Mouse (Mus musculus) erythroblast, adult 5-6 weeks (primary cell): Measurements from ENCODE around the gene Sgsm3. TPM values are rescaled to one million over a fixed set of nuclear protein-coding genes. Genes with fewer than 3 reads are reported as not detected.
A peak's percentile ranks its signal among the peaks of the same experiment; 100 is the strongest.
"Not testable (repeated sequence)": the region's sequence is repeated elsewhere in the genome, so short reads cannot be mapped to it uniquely, and the experiment has no call there.

Experiments
- ATAC-seq: replicated peaks from 2 replicates; pipeline ENCODE4 v1.8.0; 2016; ENCODE audit warnings: moderate number of reproducible peaks, mild to moderate bottlenecking, moderate TSS enrichment, inconsistent platforms; ENCODE audit not compliant: poor library complexity, low FRiP score, severe bottlenecking
- total RNA-seq, 2 experiments: library from RNA; stranded (forward) in 1 of 2; stranded (reverse) in 1 of 2; fragments of 150-400 nt in 1 of 2; fragments of 200-764, 138-1000 nt in 1 of 2; gene quantifications; 2 replicates each; pipeline versions ENCODE4 v1.2.3 to v1.2.4; 2015 to 2017; ENCODE audit warnings: low replicate concordance in 2 of 2

Sgsm3 gene
- total RNA-seq (2015; ENCODE audit: low replicate concordance) (5.6 TPM in 1 of 2 replicates, not detected in the other), total RNA-seq (2017; ENCODE audit: low replicate concordance) (9.5 and 10.0 TPM in 2 replicates)

- peak; percentile 94 for ATAC-seq
These were observed at the start of gene Sgsm3 for GRCm38 (mm10) chr15:80977620-80978334. Gene Sgsm3 (plus strand): TSS chr15:80977765.

DNA sequence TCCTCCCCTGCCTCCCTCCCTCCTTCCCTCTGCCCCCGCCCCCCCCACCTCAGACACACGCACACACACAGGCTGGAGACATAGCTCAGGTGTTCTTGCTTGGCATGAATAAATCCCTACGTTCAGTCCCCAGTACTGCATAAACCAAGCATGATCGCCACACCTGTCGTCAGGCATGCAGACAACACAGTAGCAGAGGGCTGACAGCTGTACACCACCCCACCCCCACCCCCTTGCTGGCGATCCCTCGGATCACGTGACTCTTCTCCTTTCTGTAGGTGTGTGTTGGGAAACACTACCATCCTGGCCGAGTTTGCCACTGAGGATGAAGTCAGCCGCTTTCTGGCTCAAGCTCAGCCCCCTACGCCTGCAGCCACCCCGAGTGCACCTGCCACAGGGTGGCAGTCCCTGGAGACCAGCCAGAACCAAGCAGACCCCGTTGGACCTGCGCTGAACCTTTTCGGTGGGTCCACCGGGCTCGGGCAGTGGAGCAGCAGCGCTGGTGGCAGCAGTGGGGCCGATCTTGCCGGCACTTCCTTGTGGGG is 48.7 kb upstream of the Sgsm3 start:
- 0 out of 2 replicates have a peak, but pooled peaks have one; percentile 11 for ATAC-seq

DNA sequence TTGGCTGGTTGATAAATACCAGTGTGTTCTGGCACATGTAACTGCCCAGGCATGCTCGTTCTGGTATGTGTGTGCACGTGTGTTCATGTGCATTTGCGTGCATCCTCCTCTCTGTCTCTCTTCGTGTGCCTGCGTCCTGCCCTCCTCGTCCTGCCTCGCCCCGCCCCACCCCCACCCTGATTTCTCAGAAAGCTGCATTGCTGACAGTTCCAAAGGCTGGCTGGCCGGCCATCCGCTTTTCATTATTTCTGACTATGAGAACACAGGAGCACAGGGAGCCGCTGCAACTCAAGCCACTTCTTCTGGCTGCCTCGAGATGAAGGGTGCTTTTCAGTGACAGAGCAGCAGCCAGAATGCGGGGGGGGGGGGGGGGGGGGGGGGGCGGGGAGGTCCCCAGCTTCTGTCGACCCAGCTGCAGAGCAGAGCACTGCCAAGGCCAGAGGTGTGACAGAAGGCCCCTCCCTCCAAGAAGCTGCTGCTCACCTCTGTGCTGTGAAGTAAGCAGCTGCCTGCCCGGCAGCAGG is 47.5 kb upstream of the Sgsm3 start:
- ATAC-seq = no peak

DNA sequence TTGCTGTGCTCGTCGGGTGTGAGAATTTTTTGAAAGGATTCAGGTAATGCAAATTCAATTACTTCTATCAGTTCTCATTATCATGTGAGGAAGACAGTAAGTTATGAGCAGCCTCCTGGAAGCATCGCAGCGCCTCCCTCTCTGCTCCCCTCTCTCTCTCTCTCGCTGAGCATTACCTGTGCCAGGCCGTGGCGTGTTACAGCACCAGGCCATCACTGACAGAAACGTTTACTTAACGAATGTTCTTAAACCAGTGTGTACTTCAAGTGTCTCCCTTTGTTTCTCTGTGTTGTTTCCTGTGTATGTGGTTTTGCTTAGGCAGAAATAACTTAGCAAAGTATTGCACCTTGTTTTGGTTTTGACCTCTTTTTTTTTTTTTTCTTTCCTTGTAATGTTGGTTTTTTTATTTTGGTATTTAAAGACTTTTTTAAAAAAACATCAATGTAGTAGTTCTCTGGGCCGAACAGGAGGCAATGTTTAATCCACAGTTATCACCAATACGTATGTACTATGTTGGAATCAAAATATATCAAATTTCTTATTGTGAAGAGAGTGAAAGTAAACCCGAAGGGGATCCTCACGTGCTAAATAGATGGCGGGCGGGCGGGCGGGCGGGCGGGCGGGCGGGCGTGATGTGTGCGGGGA is 46.8 kb upstream of the Sgsm3 start:
- not testable (repeated sequence) for ATAC-seq

DNA sequence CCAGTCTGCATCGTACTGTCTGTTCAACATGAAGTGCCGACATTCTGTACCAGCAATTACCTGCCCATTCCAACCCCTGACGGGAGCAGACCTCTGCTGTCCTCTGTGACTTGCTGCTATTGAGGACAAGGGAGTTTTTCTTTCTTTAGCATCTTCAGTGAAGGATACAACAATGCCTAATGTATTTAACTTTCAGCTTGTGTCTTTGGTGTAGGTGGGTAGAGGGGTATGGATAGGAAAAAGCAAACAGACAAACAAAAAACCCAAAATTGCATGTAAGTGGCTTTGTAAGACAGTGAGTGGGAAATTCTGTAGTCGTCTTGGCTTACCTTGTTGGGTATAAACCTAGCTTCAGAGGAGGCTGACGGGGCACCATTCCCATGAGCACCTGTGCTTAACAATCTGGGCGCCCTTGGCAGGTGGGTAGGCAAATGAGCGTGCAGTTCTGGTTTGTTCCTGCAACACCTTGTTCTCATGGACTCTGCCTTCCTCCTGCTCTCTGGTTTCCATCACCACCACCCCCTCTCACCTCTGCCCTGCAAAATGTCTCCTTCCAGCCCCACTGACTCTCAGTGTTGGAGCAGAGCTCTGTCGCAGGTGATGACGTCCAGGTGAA is 46.1 kb upstream of the Sgsm3 start:
- no peak for ATAC-seq

DNA sequence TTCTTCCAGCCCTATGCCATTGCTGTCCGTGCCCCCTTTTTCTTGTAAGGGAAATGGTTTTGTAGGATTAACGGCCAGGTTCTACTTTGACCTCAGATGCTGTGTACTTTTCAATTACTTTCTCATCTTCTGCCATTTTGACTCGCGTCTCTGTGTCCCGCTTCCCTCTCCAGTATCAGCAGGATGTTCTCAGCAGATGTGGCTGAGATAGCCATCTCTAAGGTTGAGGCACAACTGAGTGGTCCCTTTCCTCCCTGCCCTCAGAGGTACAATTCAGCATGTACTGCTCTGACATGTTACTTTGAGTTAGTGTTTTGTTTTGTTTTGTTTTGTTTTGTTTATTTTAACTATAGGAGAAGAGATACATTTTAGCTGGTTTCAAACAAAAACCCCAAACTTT is 42.7 kb upstream of the Sgsm3 start:
- no peak for ATAC-seq

DNA sequence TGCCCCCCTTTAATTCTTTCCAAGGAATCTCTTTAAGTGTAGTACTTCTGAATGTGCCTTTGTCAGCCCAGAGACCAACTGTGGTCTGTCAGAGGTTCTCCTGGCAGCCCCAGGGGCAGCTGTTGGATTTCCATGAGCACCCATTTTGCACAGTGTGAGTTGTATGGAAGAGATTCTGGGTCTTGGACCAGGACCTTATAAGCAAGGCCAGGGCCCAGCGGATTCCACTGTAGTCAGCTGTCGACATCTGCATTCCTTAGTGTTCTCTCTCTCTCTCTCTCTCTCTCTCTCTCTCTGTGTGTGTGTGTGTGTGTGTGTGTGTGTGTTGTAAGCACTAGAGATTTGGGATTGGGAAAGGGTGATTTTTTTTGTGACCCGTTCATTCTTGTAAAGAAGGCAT is 40.9 kb upstream of the Sgsm3 start:
- ATAC-seq = no peak

GRCm38 (mm10) chr15:80938615-80939014 is 39.0 kb upstream of the Sgsm3 start:
- ATAC-seq = no peak

GRCm38 (mm10) chr15:80939401-80939800 is 38.2 kb upstream of the Sgsm3 start:
- ATAC-seq = no peak

GRCm38 (mm10) chr15:80941468-80942040 is 36.0 kb upstream of the Sgsm3 start:
- ATAC-seq = no peak

GRCm38 (mm10) chr15:80945851-80946250 is 31.7 kb upstream of the Sgsm3 start:
- peak; percentile 44 for ATAC-seq

DNA sequence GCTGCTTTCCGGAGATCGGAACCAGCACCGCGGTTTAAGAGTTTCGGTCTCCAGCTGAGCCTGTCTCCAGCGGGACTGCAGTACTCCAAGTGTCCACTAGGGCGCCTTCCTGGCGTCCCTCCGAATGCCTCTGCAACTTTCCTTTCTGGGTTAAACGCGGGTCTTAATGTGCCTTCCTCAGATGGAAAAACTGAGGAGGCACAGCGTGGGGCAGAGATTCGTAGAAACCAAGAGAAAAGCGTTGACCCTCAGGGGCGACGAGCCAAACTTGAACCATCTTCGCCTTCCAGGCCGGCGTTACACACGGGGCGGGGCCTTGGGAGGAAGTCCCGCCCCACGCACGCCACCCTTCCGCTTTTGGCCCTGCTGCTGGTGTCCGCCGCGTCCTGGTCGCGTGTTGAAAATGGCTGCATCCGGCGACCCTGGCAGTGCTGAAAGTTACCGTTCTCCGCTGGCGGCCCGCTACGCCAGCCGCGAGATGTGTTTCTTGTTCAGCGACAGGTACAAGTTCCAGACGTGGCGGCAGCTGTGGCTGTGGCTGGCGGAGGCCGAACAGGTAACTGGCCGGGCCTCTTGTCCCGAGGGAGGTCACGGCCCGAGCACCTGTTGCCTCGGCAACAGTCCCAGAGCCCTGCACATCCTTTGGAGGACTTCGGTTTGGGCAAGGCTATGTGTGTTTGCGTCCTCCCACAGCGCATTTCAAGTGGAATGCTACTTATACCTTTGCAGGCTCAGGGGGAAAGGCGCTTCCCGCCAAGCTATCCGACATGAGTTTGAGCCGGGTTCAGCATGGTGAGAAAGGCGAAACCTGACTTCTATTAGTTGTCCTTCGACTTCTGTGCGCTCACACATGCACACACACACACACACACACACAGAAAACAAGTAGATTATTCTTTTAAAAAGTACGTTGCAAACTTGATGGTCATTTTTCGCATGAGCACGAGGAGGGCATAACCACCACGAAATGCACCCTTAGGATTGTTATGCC is 29.1 kb upstream of the Sgsm3 start, which contains the start of gene Adsl:
Gene Adsl, plus strand, starts transcription at position 346 of the 991 bp plus-strand sequence.
- ATAC-seq = peak; percentile 97

DNA sequence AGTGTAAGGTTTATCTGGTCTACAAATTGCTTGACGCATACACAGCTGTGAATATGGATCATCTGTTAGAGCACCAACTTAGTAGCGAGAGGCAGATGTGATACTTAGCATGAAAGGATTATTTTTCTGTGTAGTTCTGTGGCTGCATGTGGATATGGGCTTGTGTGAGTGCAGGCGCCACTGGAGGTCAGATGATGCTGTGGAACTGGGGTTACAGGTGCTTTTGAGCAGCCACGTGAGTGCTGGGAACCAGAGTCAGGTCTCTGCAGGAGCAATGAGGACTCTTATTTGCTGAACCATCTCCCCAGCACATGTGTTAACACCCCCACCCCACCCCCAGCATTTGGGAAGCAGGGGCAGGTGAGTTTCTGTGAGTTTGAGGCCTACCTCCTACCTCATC is 28.1 kb upstream of the Sgsm3 start:
- no peak for ATAC-seq

DNA sequence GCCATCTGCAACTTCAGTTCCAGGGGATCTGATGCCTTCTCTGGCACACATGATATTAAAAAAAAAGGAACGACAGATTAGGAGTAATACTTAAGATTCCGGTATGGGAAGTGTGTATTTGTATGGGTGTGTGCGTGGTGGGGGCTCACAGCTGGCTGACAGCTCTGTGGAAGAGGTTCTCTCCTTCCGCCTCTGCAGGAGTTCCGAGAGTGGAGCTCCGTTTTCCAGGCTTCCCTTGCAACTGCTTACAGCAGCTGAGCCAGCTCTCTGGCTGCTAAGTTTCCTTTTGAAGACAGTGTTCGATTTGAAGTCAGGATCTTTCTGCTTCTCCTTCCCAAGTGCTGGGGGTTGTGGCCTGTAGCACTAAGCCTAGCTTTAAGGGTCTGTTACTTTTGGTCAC is 27.5 kb upstream of the Sgsm3 start:
- ATAC-seq = no peak

GRCm38 (mm10) chr15:80953971-80954370 is 23.6 kb upstream of the Sgsm3 start:
- no peak for ATAC-seq

DNA sequence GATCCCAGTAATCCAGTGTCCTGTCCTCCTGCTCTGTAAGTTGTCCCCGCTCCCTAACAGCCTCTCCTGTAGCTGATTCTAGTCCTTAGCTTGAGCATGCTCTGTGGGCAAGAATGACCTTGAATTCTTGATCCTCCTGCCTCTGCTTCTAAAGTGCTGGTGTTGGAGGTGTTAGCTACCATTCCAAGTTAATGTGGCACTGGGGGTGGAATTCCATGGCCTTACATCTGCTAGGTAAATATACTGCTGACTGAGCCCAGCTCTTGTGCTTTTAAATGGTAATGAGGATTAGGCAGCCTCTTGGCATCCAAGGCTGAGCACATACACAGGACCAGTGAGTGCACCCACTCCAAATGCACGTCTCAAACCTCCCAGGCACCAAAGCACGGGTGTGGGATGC is 22.7 kb upstream of the Sgsm3 start:
- ATAC-seq = no peak

DNA sequence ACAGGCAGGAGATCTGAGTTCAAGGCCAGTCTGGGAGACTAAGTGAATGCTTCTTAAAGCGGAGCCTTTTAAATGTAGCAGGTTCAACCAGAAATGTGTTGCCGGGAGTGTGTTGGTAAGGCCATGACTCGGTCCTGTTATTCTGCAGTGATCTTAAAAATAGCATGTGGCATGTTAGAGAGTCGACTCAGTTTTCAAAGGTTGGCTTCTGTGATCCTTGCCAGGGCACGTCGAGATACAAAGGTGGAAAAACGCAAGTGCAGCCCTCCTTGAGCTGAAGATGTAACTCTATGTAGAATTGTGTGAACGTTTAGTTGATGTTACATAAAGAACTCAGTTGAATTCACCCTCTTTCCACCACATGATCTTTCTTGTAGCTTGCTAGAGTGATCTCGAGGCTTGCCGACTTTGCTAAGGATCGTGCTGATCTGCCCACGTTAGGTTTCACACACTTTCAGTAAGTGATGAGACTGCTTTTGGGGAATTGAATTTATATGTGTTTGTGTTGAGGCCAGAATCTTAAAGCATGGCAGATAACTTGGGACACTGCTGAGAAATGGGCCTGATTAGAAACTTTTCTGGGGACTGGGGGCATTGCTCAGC is 21.6 kb upstream of the Sgsm3 start:
- ATAC-seq = no peak

DNA sequence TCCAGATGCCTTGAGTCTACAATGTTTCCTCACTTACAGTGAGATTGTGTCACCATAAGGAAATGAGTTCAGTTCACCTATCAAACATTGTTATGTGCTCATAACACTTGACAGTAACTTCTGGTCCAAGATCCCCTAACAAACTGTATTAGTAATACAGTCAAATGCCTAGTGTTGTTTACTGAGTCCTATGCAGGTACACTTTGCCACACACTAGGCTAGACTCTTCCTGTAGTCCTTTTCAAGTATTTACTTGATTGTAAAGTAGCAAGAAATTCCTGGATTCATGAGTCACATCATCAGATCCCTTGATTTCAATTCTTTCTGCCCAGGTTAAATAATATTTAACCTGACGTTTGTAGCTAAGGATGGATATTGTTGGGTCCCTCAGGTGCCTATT is 8.2 kb upstream of the Sgsm3 start:
- ATAC-seq = no peak
